Mouse (Mus musculus): ENCODE measurements around the gene Pbx3. TPM values are rescaled to one million over a fixed set of nuclear protein-coding genes. Genes with fewer than 3 reads are reported as not detected.

The Pbx3 gene
- total and polyA plus RNA-seq, 2 experiments from 2014 or later, result 49.2 to 83.2 TPM

GRCm38 (mm10) chr2:34260653-34261076 is 112.3 kb downstream of the Pbx3 start:
- no peaks in the 10 kb centered on the region for H3K36me3 ChIP-seq (ENCODE audit: insufficient read depth)
- no peaks in the 10 kb centered on the region for H3K9me3 ChIP-seq (ENCODE audit: low read length)
- no peak for TF ChIP-seq CTCF (IDR thresholded peaks at IDR 0.05; ENCODE audit: low read depth)
- ATAC-seq (no peak), DNase-seq (no peak)
- no peak overlapping the region for H3K27ac ChIP-seq (ENCODE audit: low read depth, low read length)
- H3K27me3 ChIP-seq (ENCODE audit: insufficient read depth, low read length), result no peaks in the 10 kb centered on the region
- no peak overlapping the region for H3K4me3 ChIP-seq (ENCODE audit: low read depth, low read length)
- peaks cover 4% of the 10 kb centered on the region; the same call in 1 of the 2 replicates for H3K4me1 ChIP-seq (ENCODE audit: insufficient read depth)
- H3K9ac ChIP-seq, result no peak overlapping the region
- 23% methylated on average over 4 of the region's 4 CpGs for WGBS
- no peak overlapping the region for H3K4me2 ChIP-seq (ENCODE audit: low read depth)

GRCm38 (mm10) chr2:34258256-34258655 is 114.7 kb downstream of the Pbx3 start:
- H3K36me3 ChIP-seq (ENCODE audit: insufficient read depth), result no peaks in the 10 kb centered on the region
- 29% methylated on average over 2 of the region's 2 CpGs for WGBS
- peaks cover 4% of the 10 kb centered on the region; the same call in 1 of the 2 replicates for H3K4me1 ChIP-seq (ENCODE audit: insufficient read depth)
- ATAC-seq, result no peak
- no peak overlapping the region for H3K27ac ChIP-seq (ENCODE audit: low read depth, low read length)
- no peak overlapping the region for H3K4me2 ChIP-seq (ENCODE audit: low read depth)
- no peak overlapping the region for H3K9ac ChIP-seq
- no peak for TF ChIP-seq CTCF (IDR thresholded peaks at IDR 0.05; ENCODE audit: low read depth)
- H3K4me3 ChIP-seq (ENCODE audit: low read depth, low read length), result no peak overlapping the region
- no peak for DNase-seq
- H3K9me3 ChIP-seq (ENCODE audit: low read length), result no peaks in the 10 kb centered on the region
- no peaks in the 10 kb centered on the region for H3K27me3 ChIP-seq (ENCODE audit: insufficient read depth, low read length)

GRCm38 (mm10) chr2:34257611-34258010 is 115.3 kb downstream of the Pbx3 start:
- H3K9ac ChIP-seq, result no peak overlapping the region
- no peak overlapping the region for H3K4me2 ChIP-seq (ENCODE audit: low read depth)
- H3K27ac ChIP-seq (ENCODE audit: low read depth, low read length), result no peak overlapping the region
- no peak overlapping the region for H3K4me3 ChIP-seq (ENCODE audit: low read depth, low read length)
- no peak for TF ChIP-seq CTCF (IDR thresholded peaks at IDR 0.05; ENCODE audit: low read depth)
- no peak for ATAC-seq
- no peak for DNase-seq
- no peaks in the 10 kb centered on the region for H3K9me3 ChIP-seq (ENCODE audit: low read length)
- H3K4me1 ChIP-seq (ENCODE audit: insufficient read depth), result peaks cover 4% of the 10 kb centered on the region; the same call in 1 of the 2 replicates
- H3K27me3 ChIP-seq (ENCODE audit: insufficient read depth, low read length), result no peaks in the 10 kb centered on the region
- H3K36me3 ChIP-seq (ENCODE audit: insufficient read depth), result no peaks in the 10 kb centered on the region
- 67% methylated on average over 2 of the region's 2 CpGs for WGBS

- DNase-seq (peak; percentile 67), ATAC-seq (peak; percentile 83)
- no peak overlapping the region for H3K4me2 ChIP-seq (ENCODE audit: low read depth)
- no peaks in the 10 kb centered on the region for H3K36me3 ChIP-seq (ENCODE audit: insufficient read depth)
- no peak overlapping the region for H3K4me3 ChIP-seq (ENCODE audit: low read depth, low read length)
- WGBS, result 38% methylated on average over 6 of the region's 6 CpGs
- no peaks in the 10 kb centered on the region for H3K9me3 ChIP-seq (ENCODE audit: low read length)
- H3K27ac ChIP-seq (ENCODE audit: low read depth, low read length), result no peak overlapping the region
- no peaks in the 10 kb centered on the region for H3K27me3 ChIP-seq (ENCODE audit: insufficient read depth, low read length)
- peaks cover 4% of the 10 kb centered on the region; the same call in 1 of the 2 replicates for H3K4me1 ChIP-seq (ENCODE audit: insufficient read depth)
- no peak overlapping the region for H3K9ac ChIP-seq
- TF ChIP-seq CTCF (IDR thresholded peaks at IDR 0.05; ENCODE audit: low read depth), result no peak
These were observed 116.9 kb downstream of the Pbx3 start for GRCm38 (mm10) chr2:34256000-34256553.

GRCm38 (mm10) chr2:34253627-34254026 is 119.3 kb downstream of the Pbx3 start:
- Histone ChIP-seq H3K4me1 (ENCODE audit: insufficient read depth) (peaks cover 4% of the 10 kb centered on the region), H3K27me3 (ENCODE audit: insufficient read depth, low read length) (no peaks in the 10 kb centered on the region), H3K4me2 (ENCODE audit: low read depth) (no peak overlapping the region), H3K9me3 (ENCODE audit: low read length) (no peaks in the 10 kb centered on the region), H3K36me3 (ENCODE audit: insufficient read depth) (no peaks in the 10 kb centered on the region), H3K4me3 (ENCODE audit: low read depth, low read length) (no peak overlapping the region), H3K9ac (no peak overlapping the region), H3K27ac (ENCODE audit: low read depth, low read length) (no peak overlapping the region)
- WGBS, result 55% methylated on average over 1 of the region's 1 CpGs
- no peak for ATAC-seq
- DNase-seq, result no peak
- TF ChIP-seq CTCF (IDR thresholded peaks at IDR 0.05; ENCODE audit: low read depth), result no peak

- H3K27ac ChIP-seq (ENCODE audit: low read depth, low read length), result no peak overlapping the region
- DNase-seq (no peak), ATAC-seq (no peak)
- 25% methylated on average over 1 of the region's 1 CpGs for WGBS
- H3K9me3 ChIP-seq (ENCODE audit: low read length), result no peaks in the 10 kb centered on the region
- TF ChIP-seq CTCF (IDR thresholded peaks at IDR 0.05; ENCODE audit: low read depth), result no peak
- no peak overlapping the region for H3K4me3 ChIP-seq (ENCODE audit: low read depth, low read length)
- H3K4me2 ChIP-seq (ENCODE audit: low read depth), result no peak overlapping the region
- H3K9ac ChIP-seq, result no peak overlapping the region
- H3K27me3 ChIP-seq (ENCODE audit: insufficient read depth, low read length), result no peaks in the 10 kb centered on the region
- H3K4me1 ChIP-seq (ENCODE audit: insufficient read depth), result peaks cover under 1% of the 10 kb centered on the region
- H3K36me3 ChIP-seq (ENCODE audit: insufficient read depth), result no peaks in the 10 kb centered on the region
These were observed 119.8 kb downstream of the Pbx3 start for GRCm38 (mm10) chr2:34253111-34253510.

- Histone ChIP-seq H3K4me3 (ENCODE audit: low read depth, low read length) (no peak overlapping the region), H3K27ac (ENCODE audit: low read depth, low read length) (no peak overlapping the region), H3K27me3 (ENCODE audit: insufficient read depth, low read length) (no peaks in the 10 kb centered on the region), H3K9me3 (ENCODE audit: low read length) (no peaks in the 10 kb centered on the region), H3K36me3 (ENCODE audit: insufficient read depth) (no peaks in the 10 kb centered on the region), H3K4me1 (ENCODE audit: insufficient read depth) (no peaks in the 10 kb centered on the region; the same call in none of the 2 replicates), H3K9ac (no peak overlapping the region), H3K4me2 (ENCODE audit: low read depth) (no peak overlapping the region)
- ATAC-seq (no peak), DNase-seq (no peak)
- no peak for TF ChIP-seq CTCF (IDR thresholded peaks at IDR 0.05; ENCODE audit: low read depth)
- 48% methylated on average over 3 of the region's 3 CpGs for WGBS
These were observed 120.7 kb downstream of the Pbx3 start for GRCm38 (mm10) chr2:34252286-34252685.
